Mouse (Mus musculus): ENCODE data around the gene Mief1. TPM values are rescaled to one million over a fixed set of nuclear protein-coding genes. Genes with fewer than 3 reads are reported as not detected.

The Mief1 gene
- polyA plus RNA-seq, 1 experiment from 2014 or later, result 28.1 TPM

DNA sequence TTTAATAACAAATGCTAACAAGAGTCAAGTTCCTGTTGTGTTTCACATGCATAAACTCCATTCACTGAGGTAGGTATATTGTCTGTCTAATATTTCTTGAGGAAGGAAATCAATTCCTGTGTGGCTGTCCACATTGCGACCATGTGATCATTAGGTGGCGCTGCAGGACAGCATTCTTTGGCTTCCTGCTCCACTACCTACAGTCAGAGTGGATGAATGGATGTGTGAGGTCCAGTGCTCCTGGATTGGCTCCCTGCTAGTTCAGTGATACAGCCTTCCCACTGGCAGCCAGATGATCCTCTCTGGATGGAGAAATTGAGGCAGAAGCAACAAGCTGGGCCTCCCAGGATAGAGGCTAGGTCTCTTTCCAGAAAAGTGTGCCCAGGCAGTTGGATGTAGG, 32.5 kb downstream of the Mief1 start:
- no peaks in the 10 kb centered on the region for H3K27me3 ChIP-seq (ENCODE audit: control insufficient read depth, insufficient read depth, low read length)
- no peak overlapping the region for H3K27ac ChIP-seq (replicated peaks in 1 of 2; ENCODE audit: control insufficient read depth in 1 of 2, insufficient read depth in 1 of 2, low read depth in 2 of 2, low read length in 2 of 2)
- 0 out of 2 replicates have a peak, but pooled peaks cover 4% of the 10 kb centered on the region for H3K36me3 ChIP-seq (ENCODE audit: control insufficient read depth, insufficient read depth, low read length)
- H3K4me2 ChIP-seq (ENCODE audit: low read length), result no peak overlapping the region
- ATAC-seq (ENCODE audit: insufficient number of reproducible peaks, insufficient read depth, low FRiP score, low read depth), result no peak
- WGBS, result 0% methylated on average over 2 of the region's 2 CpGs
- H3K9ac ChIP-seq (ENCODE audit: low read length), result no peak overlapping the region
- 0 out of 2 replicates have a peak, but pooled peaks cover 2% of the 10 kb centered on the region for H3K9me3 ChIP-seq (ENCODE audit: control insufficient read depth, low read length)
- H3K4me1 ChIP-seq (ENCODE audit: control insufficient read depth in 2 of 2, insufficient read depth in 2 of 2, low read length in 2 of 2), result peaks cover 4 to 11% of the 10 kb centered on the region in 2 experiments; a peak in 3 of 4 replicates
- no peak overlapping the region for H3K4me3 ChIP-seq (ENCODE audit: control insufficient read depth in 1 of 2, insufficient read depth in 1 of 2, low read depth in 1 of 2, low read length in 2 of 2)

DNA sequence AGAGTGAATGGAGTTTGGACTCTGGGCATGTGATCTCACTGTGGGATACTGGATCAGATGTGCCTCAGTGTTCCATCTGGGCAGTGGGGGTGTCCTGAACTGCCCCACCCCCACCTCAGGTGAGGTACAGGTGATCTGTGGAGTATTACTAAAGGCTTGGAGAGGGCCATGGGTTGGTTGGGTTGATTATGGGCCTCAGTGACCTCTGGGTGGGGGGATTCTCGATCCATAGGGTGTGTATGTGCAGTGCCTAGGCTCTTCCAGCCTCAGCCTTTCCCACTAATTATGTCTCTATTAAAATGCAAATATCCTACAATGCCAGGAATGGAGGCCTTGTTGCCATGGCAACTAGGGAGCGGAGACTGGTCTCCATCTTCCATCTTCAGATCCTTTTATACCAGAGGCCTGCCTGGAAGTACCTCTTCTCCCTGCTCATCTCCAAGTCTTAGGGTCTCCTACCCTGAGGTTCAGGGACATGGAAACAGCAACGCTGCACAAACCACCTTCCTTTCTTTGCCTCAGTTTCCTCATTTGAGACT, 38.1 kb downstream of the Mief1 start:
- Histone ChIP-seq H3K4me1 (ENCODE audit: control insufficient read depth in 2 of 2, insufficient read depth in 2 of 2, low read length in 2 of 2) (no peaks in the 10 kb centered on the region), H3K4me2 (ENCODE audit: low read length) (no peak overlapping the region), H3K9ac (ENCODE audit: low read length) (no peak overlapping the region), H3K27ac (replicated peaks in 1 of 2; ENCODE audit: control insufficient read depth in 1 of 2, insufficient read depth in 1 of 2, low read depth in 2 of 2, low read length in 2 of 2) (no peak overlapping the region), H3K9me3 (ENCODE audit: control insufficient read depth, low read length) (0 out of 2 replicates have a peak, but pooled peaks cover 2% of the 10 kb centered on the region), H3K27me3 (ENCODE audit: control insufficient read depth, insufficient read depth, low read length) (no peaks in the 10 kb centered on the region), H3K4me3 (ENCODE audit: control insufficient read depth in 1 of 2, insufficient read depth in 1 of 2, low read depth in 1 of 2, low read length in 2 of 2) (no peak overlapping the region), H3K36me3 (ENCODE audit: control insufficient read depth, insufficient read depth, low read length) (no peaks in the 10 kb centered on the region)
- WGBS, result 65% methylated on average over 3 of the region's 3 CpGs
- no peak for ATAC-seq (ENCODE audit: insufficient number of reproducible peaks, insufficient read depth, low FRiP score, low read depth)

DNA sequence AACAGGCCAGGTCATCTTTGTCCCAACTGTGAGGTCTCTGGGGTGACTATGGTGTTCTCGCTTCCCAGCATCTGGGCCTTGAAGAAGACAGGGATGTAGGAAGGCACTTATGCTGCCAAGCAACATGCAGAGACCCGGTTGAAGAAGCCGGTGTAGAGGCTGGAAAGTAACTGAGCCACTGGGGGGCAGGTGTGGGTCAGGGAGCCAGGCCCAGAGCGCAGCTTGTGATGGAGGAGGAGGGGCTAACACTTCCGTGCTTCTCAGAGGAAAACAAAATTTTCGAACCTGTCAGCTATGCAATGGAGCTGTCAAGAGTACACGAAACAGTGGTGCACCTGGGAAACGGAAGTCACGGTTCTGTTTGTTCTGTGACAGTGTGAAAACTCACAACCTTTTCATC, 43.3 kb downstream of the Mief1 start:
- peaks cover 23% of the 10 kb centered on the region for H3K27me3 ChIP-seq (ENCODE audit: control insufficient read depth, insufficient read depth, low read length)
- no peak for ATAC-seq (ENCODE audit: insufficient number of reproducible peaks, insufficient read depth, low FRiP score, low read depth)

DNA sequence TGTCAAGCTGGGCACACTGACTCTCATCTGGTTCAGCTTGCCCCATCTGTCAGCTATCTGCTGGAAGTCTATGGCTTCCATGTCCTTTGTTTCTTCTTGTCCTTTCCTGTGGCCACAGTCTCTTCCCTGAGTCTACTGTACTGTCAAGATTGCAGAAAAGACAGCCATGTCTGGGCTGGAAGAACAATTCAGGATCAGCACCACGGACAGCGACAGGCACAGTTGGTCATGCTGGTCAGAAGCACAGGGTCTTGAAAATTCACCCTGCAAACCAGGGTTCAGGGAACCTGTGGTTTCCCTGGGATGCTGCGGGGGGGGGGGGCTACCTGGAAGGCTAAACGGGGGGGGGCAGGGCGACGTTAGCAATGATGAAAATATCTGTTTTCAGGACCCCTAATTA, 43.8 kb downstream of the Mief1 start:
- Histone ChIP-seq H3K4me3 (ENCODE audit: control insufficient read depth in 1 of 2, insufficient read depth in 1 of 2, low read depth in 1 of 2, low read length in 2 of 2) (no peak overlapping the region), H3K4me2 (ENCODE audit: low read length) (no peak overlapping the region), H3K4me1 (ENCODE audit: control insufficient read depth in 2 of 2, insufficient read depth in 2 of 2, low read length in 2 of 2) (no peaks in the 10 kb centered on the region), H3K27me3 (ENCODE audit: control insufficient read depth, insufficient read depth, low read length) (peaks cover 29% of the 10 kb centered on the region), H3K36me3 (ENCODE audit: control insufficient read depth, insufficient read depth, low read length) (no peaks in the 10 kb centered on the region), H3K9me3 (ENCODE audit: control insufficient read depth, low read length) (no peaks in the 10 kb centered on the region), H3K27ac (replicated peaks in 1 of 2; ENCODE audit: control insufficient read depth in 1 of 2, insufficient read depth in 1 of 2, low read depth in 2 of 2, low read length in 2 of 2) (no peak overlapping the region), H3K9ac (ENCODE audit: low read length) (no peak overlapping the region)
- 1% methylated on average over 6 of the region's 6 CpGs for WGBS
- no peak for ATAC-seq (ENCODE audit: insufficient number of reproducible peaks, insufficient read depth, low FRiP score, low read depth)

More for the DNA sequence above, 43.3 kb downstream of the Mief1 start:
- no peaks in the 10 kb centered on the region for H3K4me1 ChIP-seq (ENCODE audit: control insufficient read depth in 2 of 2, insufficient read depth in 2 of 2, low read length in 2 of 2)
- H3K4me3 ChIP-seq (ENCODE audit: control insufficient read depth in 1 of 2, insufficient read depth in 1 of 2, low read depth in 1 of 2, low read length in 2 of 2), result no peak overlapping the region
- no peak overlapping the region for H3K27ac ChIP-seq (replicated peaks in 1 of 2; ENCODE audit: control insufficient read depth in 1 of 2, insufficient read depth in 1 of 2, low read depth in 2 of 2, low read length in 2 of 2)
- no peaks in the 10 kb centered on the region for H3K36me3 ChIP-seq (ENCODE audit: control insufficient read depth, insufficient read depth, low read length)
- H3K9ac ChIP-seq (ENCODE audit: low read length), result no peak overlapping the region
- WGBS, result 45% methylated on average over 9 of the region's 9 CpGs
- no peak overlapping the region for H3K4me2 ChIP-seq (ENCODE audit: low read length)
- no peaks in the 10 kb centered on the region for H3K9me3 ChIP-seq (ENCODE audit: control insufficient read depth, low read length)

DNA sequence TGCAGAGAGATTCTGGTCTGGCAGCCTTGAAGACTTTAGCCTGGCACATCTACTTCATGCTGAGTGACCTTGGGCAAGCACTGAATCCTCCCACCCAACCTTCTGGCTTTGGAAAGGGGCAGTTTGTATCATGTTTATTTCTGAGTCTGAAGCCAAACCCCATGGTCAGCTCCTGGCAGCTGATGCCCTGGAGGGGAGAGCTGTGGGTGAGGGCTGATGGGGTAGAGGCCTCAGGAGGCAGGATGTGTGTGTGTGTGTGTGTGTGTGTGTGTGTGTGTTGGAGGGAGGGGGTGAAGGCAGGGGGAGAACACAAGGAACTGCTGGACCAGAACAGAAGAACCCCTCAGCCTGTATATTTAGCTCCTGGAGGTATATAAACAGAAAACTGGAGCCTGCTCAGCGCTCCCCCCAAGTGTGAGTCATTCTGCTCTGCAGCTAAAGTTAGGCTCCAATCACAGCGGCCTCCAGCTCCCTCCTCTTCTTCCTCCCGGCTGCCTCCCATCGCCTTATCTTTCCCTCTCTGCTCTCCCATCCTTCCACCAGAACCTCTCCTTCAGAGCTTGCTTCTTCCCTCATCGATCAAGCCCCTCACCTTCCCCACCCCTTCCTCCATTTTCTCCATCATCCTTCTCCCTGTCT, 44.4 kb downstream of the Mief1 start:
- Histone ChIP-seq H3K9me3 (ENCODE audit: control insufficient read depth, low read length) (no peaks in the 10 kb centered on the region), H3K4me1 (ENCODE audit: control insufficient read depth in 2 of 2, insufficient read depth in 2 of 2, low read length in 2 of 2) (no peaks in the 10 kb centered on the region), H3K27ac (replicated peaks in 1 of 2; ENCODE audit: control insufficient read depth in 1 of 2, insufficient read depth in 1 of 2, low read depth in 2 of 2, low read length in 2 of 2) (no peak overlapping the region), H3K36me3 (ENCODE audit: control insufficient read depth, insufficient read depth, low read length) (no peaks in the 10 kb centered on the region), H3K4me3 (ENCODE audit: control insufficient read depth in 1 of 2, insufficient read depth in 1 of 2, low read depth in 1 of 2, low read length in 2 of 2) (no peak overlapping the region), H3K4me2 (ENCODE audit: low read length) (no peak overlapping the region), H3K27me3 (ENCODE audit: control insufficient read depth, insufficient read depth, low read length) (peaks cover 35% of the 10 kb centered on the region), H3K9ac (ENCODE audit: low read length) (no peak overlapping the region)
- WGBS, result 37% methylated on average over 4 of the region's 5 CpGs
- ATAC-seq (ENCODE audit: insufficient number of reproducible peaks, insufficient read depth, low FRiP score, low read depth), result no peak

DNA sequence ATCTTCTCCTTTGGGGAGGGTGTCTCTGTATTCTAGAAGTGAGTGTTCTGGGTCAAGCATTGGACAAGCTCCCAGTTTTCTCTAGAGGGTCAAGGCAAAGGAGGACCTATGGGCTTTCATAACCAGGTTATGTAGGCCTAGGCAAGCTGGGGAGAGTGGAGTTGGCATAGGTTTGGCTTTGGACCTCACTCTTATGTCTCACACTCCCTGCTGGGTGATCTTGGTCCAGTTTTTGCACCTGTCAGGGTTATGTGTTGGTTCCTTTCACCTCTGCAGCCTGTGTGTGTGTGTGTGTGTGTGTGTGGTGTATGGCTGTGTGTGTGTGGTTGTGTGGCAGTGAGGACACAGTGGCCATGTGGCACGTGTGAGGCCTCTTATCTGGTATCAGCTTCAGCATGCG, 45.2 kb downstream of the Mief1 start:
- Histone ChIP-seq H3K27me3 (ENCODE audit: control insufficient read depth, insufficient read depth, low read length) (peaks cover 43% of the 10 kb centered on the region), H3K9ac (ENCODE audit: low read length) (no peak overlapping the region), H3K27ac (replicated peaks in 1 of 2; ENCODE audit: control insufficient read depth in 1 of 2, insufficient read depth in 1 of 2, low read depth in 2 of 2, low read length in 2 of 2) (no peak overlapping the region), H3K4me3 (ENCODE audit: control insufficient read depth in 1 of 2, insufficient read depth in 1 of 2, low read depth in 1 of 2, low read length in 2 of 2) (no peak overlapping the region), H3K9me3 (ENCODE audit: control insufficient read depth, low read length) (no peaks in the 10 kb centered on the region), H3K4me2 (ENCODE audit: low read length) (no peak overlapping the region), H3K4me1 (ENCODE audit: control insufficient read depth in 2 of 2, insufficient read depth in 2 of 2, low read length in 2 of 2) (no peaks in the 10 kb centered on the region), H3K36me3 (ENCODE audit: control insufficient read depth, insufficient read depth, low read length) (no peaks in the 10 kb centered on the region)
- no peak for ATAC-seq (ENCODE audit: insufficient number of reproducible peaks, insufficient read depth, low FRiP score, low read depth)
- WGBS, result 78% methylated on average over 2 of the region's 2 CpGs

DNA sequence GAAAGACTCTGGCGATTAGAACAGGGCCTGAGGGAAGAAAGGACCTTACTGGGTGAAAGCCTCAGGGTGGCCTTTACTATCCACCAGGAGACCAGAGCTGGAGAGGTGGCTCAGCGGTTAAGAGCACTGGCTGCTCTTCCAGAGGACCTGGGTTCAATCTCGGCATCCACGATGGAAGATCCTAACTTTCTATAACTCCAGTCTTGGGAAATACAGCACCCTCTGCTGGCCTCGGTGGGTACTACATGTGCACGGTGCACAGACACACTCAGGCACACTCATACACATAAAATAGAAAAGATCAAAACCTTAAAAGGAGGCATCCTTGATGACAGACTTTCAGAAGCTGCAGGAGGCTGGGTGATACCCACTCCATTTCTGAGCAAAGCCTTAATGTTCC, 46.8 kb downstream of the Mief1 start:
- Histone ChIP-seq H3K4me3 (ENCODE audit: control insufficient read depth in 1 of 2, insufficient read depth in 1 of 2, low read depth in 1 of 2, low read length in 2 of 2) (no peak overlapping the region), H3K27me3 (ENCODE audit: control insufficient read depth, insufficient read depth, low read length) (peaks cover 59% of the 10 kb centered on the region), H3K4me2 (ENCODE audit: low read length) (no peak overlapping the region), H3K9me3 (ENCODE audit: control insufficient read depth, low read length) (no peaks in the 10 kb centered on the region), H3K27ac (replicated peaks in 1 of 2; ENCODE audit: control insufficient read depth in 1 of 2, insufficient read depth in 1 of 2, low read depth in 2 of 2, low read length in 2 of 2) (no peak overlapping the region), H3K36me3 (ENCODE audit: control insufficient read depth, insufficient read depth, low read length) (no peaks in the 10 kb centered on the region), H3K4me1 (ENCODE audit: control insufficient read depth in 2 of 2, insufficient read depth in 2 of 2, low read length in 2 of 2) (no peaks in the 10 kb centered on the region), H3K9ac (ENCODE audit: low read length) (no peak overlapping the region)
- ATAC-seq (ENCODE audit: insufficient number of reproducible peaks, insufficient read depth, low FRiP score, low read depth), result no peak
- 27% methylated on average over 6 of the region's 6 CpGs for WGBS

Data from heart, embryonic 14.5 days (tissue).